Mouse (Mus musculus) liver, adult 2 months (tissue): ENCODE results near the gene Gid8. TPM values are rescaled to one million over a fixed set of nuclear protein-coding genes. Genes with fewer than 3 reads are reported as not detected.
A peak's percentile ranks its signal among the peaks of the same experiment; 100 is the strongest.

Experiments
- DNase-seq: peaks from one replicate; pipeline ENCODE4 v3.0.0-alpha.2; 2011; ENCODE audit warnings: low read depth, low spot score; ENCODE audit errors: extremely low read depth
- H3K27ac ChIP-seq: fragments of 200-500 bp; replicated peaks from 2 replicates; pipeline ENCODE4 v1.5.1; 2012; ENCODE audit warnings: low read depth, mild to moderate bottlenecking, control low read depth, inconsistent platforms, low read length; ENCODE audit not compliant: insufficient read depth
- H3K27me3 ChIP-seq: fragments of 200-500 bp; 2 replicates; pipeline ENCODE4 v1.6.1; 2012; ENCODE audit warnings: mild to moderate bottlenecking, moderate library complexity, low read length, inconsistent platforms; ENCODE audit not compliant: control insufficient read depth, insufficient read depth
- H3K36me3 ChIP-seq: fragments of 200-500 bp; 2 replicates; pipeline ENCODE4 v1.6.1; 2012; ENCODE audit warnings: low read length, inconsistent platforms; ENCODE audit not compliant: control insufficient read depth, insufficient read depth
- H3K4me1 ChIP-seq: fragments of 200-500 bp; 2 replicates; pipeline ENCODE4 v1.6.1; 2011; ENCODE audit warnings: low read length; ENCODE audit not compliant: control insufficient read depth, insufficient read depth
- H3K4me3 ChIP-seq: fragments of 200-500 bp; 2 replicates; pipeline ENCODE4 v1.5.1; 2011; ENCODE audit warnings: low read depth, mild to moderate bottlenecking, control low read depth, low read length, moderate library complexity; ENCODE audit not compliant: insufficient read depth
- H3K79me2 ChIP-seq: fragments of 200-500 bp; 2 replicates; pipeline ENCODE4 v1.6.1; 2012; ENCODE audit warnings: inconsistent platforms, mild to moderate bottlenecking, low read length, moderate library complexity; ENCODE audit not compliant: control insufficient read depth, insufficient read depth
- H3K9ac ChIP-seq: fragments of 200-500 bp; 2 replicates; pipeline ENCODE4 v1.6.1; 2012; ENCODE audit warnings: low read depth, mild to moderate bottlenecking, control low read depth, inconsistent platforms, low read length
- CTCF ChIP-seq: fragments of 200-500 bp; IDR thresholded peaks from 2 replicates; pipeline ENCODE4 v1.5.1; 2011; ENCODE audit warnings: low read depth, low read length, control low read depth
- POLR2A ChIP-seq: fragments of 200-500 bp; IDR thresholded peaks from 2 replicates; pipeline ENCODE4 v1.6.1; 2011; ENCODE audit warnings: low read length, control low read depth; ENCODE audit not compliant: insufficient read depth; ENCODE audit errors: extremely low read depth
- WGBS: fragments of 180-500 bp; shearing (Covaris S2); methylation state at CpG from one replicate; pipeline ENCODE4 v1.1.7; 2018; 5-methylcytosine and 5-hydroxymethylcytosine counted together
- polyA plus RNA-seq: library from polyadenylated mRNA; depleted of rRNA; stranded (reverse); fragments of >200 nt; gene quantifications from 2 replicates; pipeline ENCODE4 v1.2.3, GENCODE M21; 2012; rRNA removed
- total RNA-seq: library from RNA; depleted of rRNA; stranded (reverse); fragments of >200 nt; gene quantifications from 2 replicates; pipeline ENCODE4 v1.2.3, GENCODE M21; 2014; rRNA removed

Gene Gid8
- total and polyA plus RNA-seq, 2 experiments, result 23.6 to 54.7 TPM

GRCm38 (mm10) chr2:180756786-180757185 lies 46.9 kb downstream of the Gid8 start:
- peak; percentile 40 for DNase-seq
- no peak for TF ChIP-seq POLR2A
- TF ChIP-seq CTCF, result no peak
- H3K36me3 ChIP-seq, result no peaks in the 10 kb centered on the region
- no peak overlapping the region for H3K27ac ChIP-seq
- no peak overlapping the region for H3K9ac ChIP-seq
- WGBS, result 17% methylated on average over 2 of the region's 2 CpGs
- no peaks in the 10 kb centered on the region for H3K79me2 ChIP-seq
- no peaks in the 10 kb centered on the region for H3K4me1 ChIP-seq
- no peaks in the 10 kb centered on the region for H3K27me3 ChIP-seq
- no peak overlapping the region for H3K4me3 ChIP-seq

- TF ChIP-seq CTCF (no peak), POLR2A (no peak)
- WGBS, result 63% methylated on average over 15 of the region's 15 CpGs
- no peak overlapping the region for H3K4me3 ChIP-seq
- H3K36me3 ChIP-seq, result no peaks in the 10 kb centered on the region
- no peak overlapping the region for H3K27ac ChIP-seq
- no peak overlapping the region for H3K9ac ChIP-seq
- no peaks in the 10 kb centered on the region for H3K4me1 ChIP-seq
- H3K27me3 ChIP-seq, result no peaks in the 10 kb centered on the region
- no peak for DNase-seq
- no peaks in the 10 kb centered on the region for H3K79me2 ChIP-seq
Observed at GRCm38 (mm10) chr2:180758513-180759263, 48.8 kb downstream of the Gid8 start.

GRCm38 (mm10) chr2:180764986-180765385 lies 55.1 kb downstream of the Gid8 start:
- no peaks in the 10 kb centered on the region for H3K36me3 ChIP-seq
- WGBS, result 83% methylated on average over 11 of the region's 11 CpGs
- TF ChIP-seq CTCF, result no peak
- no peak for TF ChIP-seq POLR2A
- no peak overlapping the region for H3K4me3 ChIP-seq
- H3K4me1 ChIP-seq, result no peaks in the 10 kb centered on the region
- H3K79me2 ChIP-seq, result no peaks in the 10 kb centered on the region
- no peak overlapping the region for H3K27ac ChIP-seq
- no peaks in the 10 kb centered on the region for H3K27me3 ChIP-seq
- no peak overlapping the region for H3K9ac ChIP-seq
- DNase-seq, result no peak

GRCm38 (mm10) chr2:180765713-180766112 lies 55.8 kb downstream of the Gid8 start:
- Histone ChIP-seq H3K36me3 (no peaks in the 10 kb centered on the region), H3K4me3 (no peak overlapping the region), H3K79me2 (no peaks in the 10 kb centered on the region), H3K9ac (no peak overlapping the region), H3K27me3 (no peaks in the 10 kb centered on the region), H3K27ac (no peak overlapping the region), H3K4me1 (no peaks in the 10 kb centered on the region)
- 74% methylated on average over 7 of the region's 7 CpGs for WGBS
- TF ChIP-seq POLR2A, result no peak
- no peak for TF ChIP-seq CTCF
- DNase-seq, result no peak

Other genes with a start within 250 kb of the Gid8 start
- not detected in 2 replicates for gene Ntsr1, start 210.1 kb upstream of the Gid8 start, total RNA-seq
- not detected in 2 replicates for gene Ntsr1, start 210.1 kb upstream of the Gid8 start, polyA plus RNA-seq
- gene Mrgbp, start 128.8 kb upstream of the Gid8 start, total RNA-seq, result 4.8 and 4.9 TPM in 2 replicates
- gene Mrgbp, start 128.8 kb upstream of the Gid8 start, polyA plus RNA-seq, result 6.7 and 9.5 TPM in 2 replicates
- 42.9 and 44.4 TPM in 2 replicates for gene Ogfr, start 120.9 kb upstream of the Gid8 start, total RNA-seq
- gene Ogfr, start 120.9 kb upstream of the Gid8 start, polyA plus RNA-seq, result 23.1 and 29.1 TPM in 2 replicates
- 0.27 TPM in 1 of 2 replicates, not detected in the other for gene Col9a3, start 112.3 kb upstream of the Gid8 start, total RNA-seq
- 0.12 and 0.14 TPM in 2 replicates for gene Col9a3, start 112.3 kb upstream of the Gid8 start, polyA plus RNA-seq
- gene Tcfl5, start 67.4 kb upstream of the Gid8 start, total RNA-seq, result not detected in 2 replicates
- not detected in 2 replicates for gene Tcfl5, start 67.4 kb upstream of the Gid8 start, polyA plus RNA-seq
- 26.0 and 27.1 TPM in 2 replicates for gene Dido1, start 118 bp upstream of the Gid8 start, total RNA-seq
- gene Dido1, start 118 bp upstream of the Gid8 start, polyA plus RNA-seq, result 7.3 and 10.0 TPM in 2 replicates
- gene Slc17a9, start 15.1 kb downstream of the Gid8 start, total RNA-seq, result 3.5 and 4.5 TPM in 2 replicates
- 9.1 and 10.9 TPM in 2 replicates for gene Slc17a9, start 15.1 kb downstream of the Gid8 start, polyA plus RNA-seq
- not detected in 2 replicates for gene Bhlhe23, start 66.8 kb downstream of the Gid8 start, total RNA-seq
- gene Bhlhe23, start 66.8 kb downstream of the Gid8 start, polyA plus RNA-seq, result not detected in 2 replicates
- 9.7 and 14.2 TPM in 2 replicates for gene Ythdf1, start 210.8 kb downstream of the Gid8 start, total RNA-seq
- 25.7 and 35.4 TPM in 2 replicates for gene Ythdf1, start 210.8 kb downstream of the Gid8 start, polyA plus RNA-seq
- gene Birc7, start 218.9 kb downstream of the Gid8 start, total RNA-seq, result not detected in 2 replicates
- not detected in 2 replicates for gene Birc7, start 218.9 kb downstream of the Gid8 start, polyA plus RNA-seq
- gene Nkain4, start 244.6 kb downstream of the Gid8 start, total RNA-seq, result 0.13 and 1.5 TPM in 2 replicates
- gene Nkain4, start 244.6 kb downstream of the Gid8 start, polyA plus RNA-seq, result 1.5 and 1.6 TPM in 2 replicates